Mouse (Mus musculus) forebrain, embryonic 10.5 days (tissue): ENCODE results near the gene Cdh23. TPM values are rescaled to one million over a fixed set of nuclear protein-coding genes. Genes with fewer than 3 reads are reported as not detected.

ENCODE experiments used
- DNase-seq: peaks from one replicate; pipeline ENCODE4 v3.0.0-alpha.2; 2017; ENCODE audit warnings: low spot score; ENCODE audit errors: extremely low spot score
- H3K27ac ChIP-seq: fragments of 300-500 bp; sonication (generic); 2 replicates; pipeline ENCODE4 v1.5.1; 2016; ENCODE audit warnings: mild to moderate bottlenecking
- H3K27me3 ChIP-seq: fragments of 300-500 bp; sonication (generic); 2 replicates; pipeline ENCODE4 v1.6.1; 2016; ENCODE audit warnings: mild to moderate bottlenecking; ENCODE audit not compliant: poor library complexity, severe bottlenecking
- H3K36me3 ChIP-seq: fragments of 300-500 bp; sonication (generic); replicated peaks from 2 replicates; pipeline ENCODE4 v1.6.1; 2016; ENCODE audit warnings: mild to moderate bottlenecking, moderate library complexity
- H3K4me1 ChIP-seq: fragments of 300-500 bp; sonication (generic); 2 replicates; pipeline ENCODE4 v1.6.1; 2016
- H3K4me3 ChIP-seq: fragments of 300-500 bp; sonication (generic); 2 replicates; pipeline ENCODE4 v1.5.1; 2016; ENCODE audit warnings: mild to moderate bottlenecking, moderate library complexity
- H3K9me3 ChIP-seq: fragments of 300-500 bp; sonication (generic); 2 replicates; pipeline ENCODE4 v1.6.1; 2016; ENCODE audit warnings: mild to moderate bottlenecking, moderate library complexity
- WGBS: fragments of 180-500 bp; shearing (Covaris S2); methylation state at CpG from one replicate; pipeline ENCODE4 v1.1.7; 2016; 5-methylcytosine and 5-hydroxymethylcytosine counted together
- polyA plus RNA-seq: library from polyadenylated mRNA; unstranded; fragments of >200 nt; fragmentation: Nextera tagmentation; extraction: Ambion mirVana; gene quantifications from 2 replicates; pipeline ENCODE4 v1.2.1, GENCODE M21; 2016

The Cdh23 gene
- polyA plus RNA-seq, 1 experiment from 2014 or later = 0.32 TPM

GRCm38 (mm10) chr10:60394936-60395335, 301.4 kb downstream of the Cdh23 start:
- H3K4me3 ChIP-seq = no peak overlapping the region
- WGBS = 93% methylated on average over 7 of the region's 7 CpGs
- no peak for DNase-seq
- H3K4me1 ChIP-seq = peaks cover 32% of the 10 kb centered on the region
- H3K9me3 ChIP-seq = no peaks in the 10 kb centered on the region
- H3K36me3 ChIP-seq = no peaks in the 10 kb centered on the region
- no peak overlapping the region for H3K27ac ChIP-seq
- no peaks in the 10 kb centered on the region for H3K27me3 ChIP-seq

- Histone ChIP-seq H3K27me3 (no peaks in the 10 kb centered on the region), H3K9me3 (no peaks in the 10 kb centered on the region), H3K36me3 (no peaks in the 10 kb centered on the region), H3K4me3 (no peak overlapping the region), H3K27ac (no peak overlapping the region), H3K4me1 (peaks cover 19% of the 10 kb centered on the region)
- no peak for DNase-seq
- 93% methylated on average over 9 of the region's 9 CpGs for WGBS
These were observed 304.6 kb downstream of the Cdh23 start for GRCm38 (mm10) chr10:60391661-60392060.

GRCm38 (mm10) chr10:60390904-60391420, 305.3 kb downstream of the Cdh23 start:
- no peak for DNase-seq
- H3K4me3 ChIP-seq = no peak overlapping the region
- WGBS = 57% methylated on average over 5 of the region's 5 CpGs
- no peaks in the 10 kb centered on the region for H3K27me3 ChIP-seq
- peak overlapping the region; percentile 51; the same call in 1 of the 2 replicates for H3K27ac ChIP-seq
- peaks cover 19% of the 10 kb centered on the region for H3K4me1 ChIP-seq
- no peaks in the 10 kb centered on the region for H3K36me3 ChIP-seq
- no peaks in the 10 kb centered on the region for H3K9me3 ChIP-seq

GRCm38 (mm10) chr10:60390177-60390903, 305.9 kb downstream of the Cdh23 start:
- DNase-seq = no peak
- Histone ChIP-seq H3K9me3 (no peaks in the 10 kb centered on the region), H3K4me1 (peaks cover 19% of the 10 kb centered on the region), H3K27ac (peak overlapping the region; percentile 51; the same call in 1 of the 2 replicates), H3K4me3 (no peak overlapping the region), H3K27me3 (no peaks in the 10 kb centered on the region), H3K36me3 (no peaks in the 10 kb centered on the region)
- 31% methylated on average over 6 of the region's 6 CpGs for WGBS

- no peaks in the 10 kb centered on the region for H3K9me3 ChIP-seq
- peaks cover 19% of the 10 kb centered on the region for H3K4me1 ChIP-seq
- 70% methylated on average over 9 of the region's 9 CpGs for WGBS
- no peak overlapping the region for H3K27ac ChIP-seq
- no peak overlapping the region for H3K4me3 ChIP-seq
- H3K27me3 ChIP-seq = no peaks in the 10 kb centered on the region
- DNase-seq = no peak
- H3K36me3 ChIP-seq = no peaks in the 10 kb centered on the region
These were observed 306.8 kb downstream of the Cdh23 start for GRCm38 (mm10) chr10:60389447-60389865.

- no peak overlapping the region for H3K27ac ChIP-seq
- no peak for DNase-seq
- no peaks in the 10 kb centered on the region for H3K36me3 ChIP-seq
- no peaks in the 10 kb centered on the region for H3K9me3 ChIP-seq
- no peaks in the 10 kb centered on the region for H3K27me3 ChIP-seq
- H3K4me1 ChIP-seq = peaks cover 14% of the 10 kb centered on the region
- H3K4me3 ChIP-seq = no peak overlapping the region
- 90% methylated on average over 2 of the region's 2 CpGs for WGBS
These were observed 308.0 kb downstream of the Cdh23 start for GRCm38 (mm10) chr10:60388332-60388731.

- WGBS = 80% methylated on average over 10 of the region's 10 CpGs
- Histone ChIP-seq H3K36me3 (no peaks in the 10 kb centered on the region), H3K9me3 (no peaks in the 10 kb centered on the region), H3K4me1 (peaks cover 5% of the 10 kb centered on the region; the same call in 1 of the 2 replicates), H3K27me3 (no peaks in the 10 kb centered on the region), H3K4me3 (no peak overlapping the region), H3K27ac (0 out of 2 replicates have a peak overlapping the region, but pooled peaks have one; percentile 20)
- DNase-seq = no peak
These were observed 315.0 kb downstream of the Cdh23 start for GRCm38 (mm10) chr10:60381142-60381925.

GRCm38 (mm10) chr10:60380229-60380628, 316.1 kb downstream of the Cdh23 start:
- 74% methylated on average over 3 of the region's 3 CpGs for WGBS
- H3K4me1 ChIP-seq = peaks cover 12% of the 10 kb centered on the region; the same call in 1 of the 2 replicates

GRCm38 (mm10) chr10:60379419-60379957, 316.8 kb downstream of the Cdh23 start:
- Histone ChIP-seq H3K9me3 (no peaks in the 10 kb centered on the region), H3K4me1 (peaks cover 16% of the 10 kb centered on the region; the same call in 1 of the 2 replicates), H3K27ac (no peak overlapping the region), H3K36me3 (no peaks in the 10 kb centered on the region), H3K4me3 (no peak overlapping the region), H3K27me3 (no peaks in the 10 kb centered on the region)
- 83% methylated on average over 9 of the region's 9 CpGs for WGBS
- no peak for DNase-seq

More at GRCm38 (mm10) chr10:60380229-60380628, 316.1 kb downstream of the Cdh23 start:
- H3K4me3 ChIP-seq = no peak overlapping the region
- no peaks in the 10 kb centered on the region for H3K27me3 ChIP-seq
- H3K27ac ChIP-seq = no peak overlapping the region
- no peaks in the 10 kb centered on the region for H3K9me3 ChIP-seq
- H3K36me3 ChIP-seq = no peaks in the 10 kb centered on the region
- DNase-seq = no peak

- Histone ChIP-seq H3K4me3 (no peak overlapping the region), H3K27ac (no peak overlapping the region), H3K36me3 (no peaks in the 10 kb centered on the region), H3K4me1 (peaks cover 34% of the 10 kb centered on the region), H3K9me3 (no peaks in the 10 kb centered on the region), H3K27me3 (no peaks in the 10 kb centered on the region)
- WGBS = 90% methylated on average over 16 of the region's 16 CpGs
- DNase-seq = no peak
These were observed 319.6 kb downstream of the Cdh23 start for GRCm38 (mm10) chr10:60376704-60377103.

- Histone ChIP-seq H3K9me3 (no peaks in the 10 kb centered on the region), H3K27ac (peak overlapping the region; percentile 56), H3K4me1 (peaks cover 33% of the 10 kb centered on the region), H3K36me3 (no peaks in the 10 kb centered on the region), H3K4me3 (no peak overlapping the region), H3K27me3 (no peaks in the 10 kb centered on the region)
- peak; percentile 21 for DNase-seq
- 62% methylated on average over 8 of the region's 8 CpGs for WGBS
These were observed 322.2 kb downstream of the Cdh23 start for GRCm38 (mm10) chr10:60373937-60374578.

- Histone ChIP-seq H3K9me3 (no peaks in the 10 kb centered on the region), H3K4me3 (no peak overlapping the region), H3K27ac (peak overlapping the region; percentile 56), H3K36me3 (no peaks in the 10 kb centered on the region), H3K27me3 (no peaks in the 10 kb centered on the region), H3K4me1 (peaks cover 33% of the 10 kb centered on the region)
- peak; percentile 19 for DNase-seq
- WGBS = 66% methylated on average over 6 of the region's 6 CpGs
These were observed 322.8 kb downstream of the Cdh23 start for GRCm38 (mm10) chr10:60373543-60373936.
